Mouse (Mus musculus) right cerebral cortex, adult 2 months (tissue): Measurements from ENCODE around the gene Gm10273.

ENCODE experiments used
- DNase-seq, 2 experiments: peaks; one replicate each; pipeline ENCODE4 v3.0.0; 2021 to 2022; ENCODE audit warnings: low spot score in 2 of 2

Gm10273 gene

GRCm38 (mm10) chr10:59402899-59403792, 7.7 kb downstream of the Gm10273 start, which contains the start of gene Pla2g12b:
TSS of gene Pla2g12b (plus strand) at chr10:59403660.
- no peak for DNase-seq

DNA sequence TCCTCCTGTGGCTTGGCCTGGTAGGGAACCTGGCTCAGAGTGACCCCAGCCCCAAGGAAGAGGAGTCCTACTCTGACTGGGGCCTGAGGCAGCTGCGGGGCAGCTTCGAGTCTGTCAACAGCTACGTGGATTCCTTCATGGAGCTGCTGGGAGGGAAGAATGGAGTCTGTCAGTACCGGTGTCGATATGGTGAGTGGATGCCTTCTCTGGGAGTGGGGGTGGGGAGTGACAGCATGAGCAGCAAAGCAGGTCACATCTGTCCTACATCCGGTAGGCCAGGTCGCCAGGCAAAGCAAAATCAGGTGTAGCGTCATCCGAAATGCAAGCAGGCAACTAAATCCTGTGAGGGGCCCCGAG, 8.3 kb downstream of the Gm10273 start:
- no peak for DNase-seq

- no peak for DNase-seq
Observed at GRCm38 (mm10) chr10:59408499-59408898, 13.1 kb downstream of the Gm10273 start.

- no peak for DNase-seq
Observed at GRCm38 (mm10) chr10:59410264-59410663, 14.8 kb downstream of the Gm10273 start.

GRCm38 (mm10) chr10:59413711-59414110, 18.3 kb downstream of the Gm10273 start:
- no peak for DNase-seq

GRCm38 (mm10) chr10:59416623-59417022, 21.2 kb downstream of the Gm10273 start:
- no peak for DNase-seq

DNA sequence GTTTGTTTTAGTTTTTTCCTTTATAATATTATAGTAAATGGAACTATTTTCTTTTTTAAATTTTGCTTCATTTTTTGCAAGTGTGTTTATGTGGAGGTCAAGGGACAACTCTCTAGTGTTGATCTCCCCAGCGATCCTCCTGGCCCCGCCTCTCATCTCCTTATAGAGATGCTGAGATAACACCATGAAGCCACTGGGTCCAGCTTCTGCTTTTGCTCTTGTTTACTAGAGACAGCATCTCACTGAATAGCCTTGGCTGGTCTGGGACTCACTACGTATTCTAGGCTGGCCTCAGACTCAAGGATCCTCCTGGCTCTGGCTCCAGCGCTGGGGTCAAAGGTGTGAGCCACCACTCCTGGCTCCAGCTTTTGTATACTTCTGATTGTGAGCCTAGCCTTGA, 24.1 kb downstream of the Gm10273 start:
- DNase-seq: no peak

- no peak for DNase-seq
Observed at GRCm38 (mm10) chr10:59424453-59424852, 29.0 kb downstream of the Gm10273 start.

DNA sequence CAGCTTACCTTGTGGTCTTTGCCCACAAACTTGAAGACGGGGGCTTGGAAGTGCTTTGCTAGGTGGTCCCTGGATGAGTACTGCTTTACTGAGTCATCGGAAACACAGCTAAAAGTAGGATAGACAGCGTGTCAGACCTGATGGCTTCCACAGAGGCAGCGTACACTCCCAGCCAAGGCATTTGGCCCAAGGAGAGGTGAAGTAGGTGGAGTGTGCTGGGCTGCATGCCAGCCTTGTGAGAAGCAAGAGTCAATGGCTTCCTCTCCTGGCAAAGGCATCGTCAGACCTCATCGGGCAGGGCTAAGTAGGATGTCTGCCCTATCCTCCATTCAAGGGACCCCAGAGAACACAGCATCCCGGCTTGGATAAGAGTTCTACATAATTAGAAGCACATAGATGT, 29.9 kb downstream of the Gm10273 start:
- DNase-seq: no peak

GRCm38 (mm10) chr10:59426371-59426770, 30.9 kb downstream of the Gm10273 start:
- DNase-seq: no peak

DNA sequence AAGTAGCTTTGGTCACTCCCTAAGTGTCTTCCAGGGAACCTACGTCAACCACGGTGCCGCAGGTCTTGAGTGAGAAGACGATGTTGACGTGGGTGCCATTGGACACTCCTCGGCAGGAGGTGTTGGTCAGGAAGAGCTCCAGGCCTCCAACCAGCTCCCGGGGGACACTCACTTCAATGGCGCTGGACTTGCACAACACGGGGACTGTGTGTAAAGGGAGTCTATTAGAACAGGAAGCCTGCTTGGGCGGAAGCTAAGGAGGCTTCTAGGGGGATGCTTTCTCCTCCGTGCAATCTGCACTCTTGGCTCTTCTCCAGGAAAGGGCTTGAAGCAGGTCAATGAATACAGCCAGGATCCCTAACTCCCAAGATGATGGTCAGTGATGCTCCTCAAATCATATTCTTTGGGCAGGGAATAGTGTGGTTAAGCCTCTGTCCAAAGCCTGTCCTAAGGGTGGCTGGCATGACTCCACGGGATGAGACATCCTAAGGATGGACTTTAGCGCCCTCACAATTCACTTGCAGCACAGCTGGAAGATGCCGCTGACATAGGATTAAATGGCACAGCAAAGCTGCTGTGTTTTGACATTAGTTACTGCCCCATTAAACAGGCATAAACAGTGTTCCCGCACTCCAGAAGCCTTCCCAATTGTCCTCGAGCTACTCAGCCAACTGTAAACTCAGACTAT, 34.2 kb downstream of the Gm10273 start:
- DNase-seq: no peak

- DNase-seq: no peak
Observed at GRCm38 (mm10) chr10:59430701-59431218, 35.3 kb downstream of the Gm10273 start.

GRCm38 (mm10) chr10:59435746-59436145, 40.3 kb downstream of the Gm10273 start:
- DNase-seq: no peak

GRCm38 (mm10) chr10:59438651-59439050, 43.2 kb downstream of the Gm10273 start:
- DNase-seq: no peak

DNA sequence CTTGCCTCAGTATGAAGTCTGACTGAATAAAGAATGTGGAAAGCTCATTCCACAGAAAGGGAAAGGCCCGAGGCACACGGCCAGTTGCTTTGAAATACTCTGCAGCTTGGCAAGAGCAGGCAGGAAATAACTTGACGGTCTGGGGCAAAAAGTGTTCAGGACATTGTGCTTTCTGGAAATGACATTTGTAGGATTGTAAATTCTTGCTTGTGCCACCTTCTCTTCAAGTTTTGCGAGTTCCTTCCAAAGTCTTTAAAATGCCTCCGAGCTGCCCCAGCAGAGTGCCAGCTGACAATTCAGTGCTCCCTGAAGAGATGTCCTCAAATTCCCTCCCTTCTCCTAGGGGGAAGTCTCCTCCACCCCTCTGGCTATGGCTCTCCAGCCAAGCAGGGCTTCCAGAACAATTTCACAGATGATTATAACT, 44.1 kb downstream of the Gm10273 start:
- DNase-seq: peak in 1 of 2 experiments; percentile 11

GRCm38 (mm10) chr10:59440177-59440576, 44.7 kb downstream of the Gm10273 start:
- no peak for DNase-seq

DNA sequence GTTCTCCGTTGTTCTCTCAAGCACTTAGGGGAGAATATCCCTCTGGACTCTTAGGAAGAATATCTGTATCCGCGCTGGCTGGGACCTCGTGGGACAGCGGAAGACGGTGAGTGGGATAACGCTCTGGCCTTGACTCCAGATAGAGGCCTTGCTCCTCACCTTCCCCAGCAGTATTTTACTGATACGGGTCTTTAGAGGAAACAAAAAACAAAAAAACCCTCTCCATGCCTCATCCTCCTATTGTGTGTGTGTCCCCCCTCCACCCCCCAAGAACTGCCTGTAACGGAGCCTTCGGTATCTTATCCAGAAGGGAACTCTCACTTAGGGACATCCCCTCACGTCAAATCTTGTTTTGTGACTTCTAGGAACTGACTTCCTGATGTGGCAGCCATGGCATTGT, 46.3 kb downstream of the Gm10273 start, which contains the start of gene Oit3:
Oit3 (minus strand) TSS at position 44 of the 400 bp plus-strand sequence.
- DNase-seq: no peak

- no peak for DNase-seq
Observed at GRCm38 (mm10) chr10:59443212-59443611, 47.8 kb downstream of the Gm10273 start.

DNA sequence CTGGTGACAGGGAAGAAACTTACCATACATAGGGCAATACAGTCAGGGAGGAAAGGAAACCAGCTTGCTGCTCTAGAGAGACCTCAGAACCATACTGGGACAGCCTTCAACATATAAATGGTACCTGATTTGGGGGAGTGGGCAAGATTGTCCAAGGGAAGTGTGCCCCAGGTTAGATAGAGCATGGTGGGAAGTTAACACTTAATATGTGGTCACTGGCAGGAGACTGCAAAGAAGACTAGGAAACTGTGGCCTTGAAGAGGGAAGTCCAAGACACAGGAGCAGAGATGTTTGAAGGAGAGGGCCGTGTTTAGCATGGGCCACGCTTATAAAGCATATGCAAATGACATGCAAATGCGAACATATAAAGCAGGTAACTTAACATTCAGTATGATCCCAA, 48.7 kb downstream of the Gm10273 start:
- no peak for DNase-seq

DNA sequence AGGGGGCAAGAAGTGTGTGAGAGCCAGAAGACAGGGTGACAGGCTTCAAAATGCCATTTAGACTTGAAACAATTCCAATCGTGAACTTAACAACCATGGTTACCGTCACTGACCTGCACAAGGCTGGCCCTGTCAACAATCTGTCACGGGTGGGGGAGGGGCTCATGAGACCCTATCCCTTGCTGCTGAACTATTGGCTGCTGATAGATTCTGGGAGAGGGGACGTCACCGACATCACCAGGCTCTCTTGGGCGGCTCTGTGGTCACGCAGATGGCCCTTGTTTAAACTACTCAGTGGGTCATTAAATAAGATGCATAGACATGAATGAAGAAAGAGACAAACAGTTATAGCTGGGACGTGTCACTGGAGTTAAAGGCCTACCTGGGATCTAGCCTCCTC, 49.2 kb downstream of the Gm10273 start:
- no peak for DNase-seq
